Mouse (Mus musculus): Measurements from ENCODE around the gene Hdac9.

DNA sequence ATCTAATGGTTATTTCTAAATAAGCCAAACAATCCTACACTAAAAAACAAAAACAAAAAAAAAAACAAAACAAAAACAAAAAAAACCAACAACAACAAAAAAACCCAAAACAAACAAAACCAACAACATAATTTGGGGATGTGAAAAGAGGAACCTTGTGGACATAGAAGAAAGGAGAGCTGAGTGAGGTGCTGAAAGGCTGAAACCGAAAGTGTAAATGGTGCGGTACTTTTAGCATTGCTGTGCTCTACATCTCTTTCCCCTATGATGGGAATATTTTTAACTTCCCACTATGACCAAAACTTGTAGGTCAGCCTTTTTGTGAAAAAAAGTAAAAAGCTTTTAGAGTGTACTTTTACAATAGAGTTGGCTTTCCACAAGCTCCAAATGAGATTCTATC lies 774.2 kb downstream of the Hdac9 start:
- TF ChIP-seq POLR2A (IDR thresholded peaks at IDR 0.05; ENCODE audit: borderline replicate concordance, low read depth, low read length) (no peak), CTCF (IDR thresholded peaks at IDR 0.05; ENCODE audit: low read depth, low read length) (no peak)

All from bone marrow macrophage, adult 2 months (primary cell).